Mouse (Mus musculus) heart, embryonic 14.5 days (tissue): ENCODE results near the gene Rai1. TPM values are rescaled to one million over a fixed set of nuclear protein-coding genes. Genes with fewer than 3 reads are reported as not detected.

Experiments
- ATAC-seq: fragments of 200-750 bp; cut with Nextera tagmentation; 2 replicates; pipeline ENCODE4 v1.8.0; 2017; ENCODE audit warnings: low read depth, moderate TSS enrichment; ENCODE audit not compliant: insufficient number of reproducible peaks, insufficient read depth, low FRiP score
- H3K27ac ChIP-seq, 2 experiments: fragments of 200-500 bp in 1 of 2; fragments of 300-500 bp in 1 of 2; sonication (generic) in 1 of 2; replicated peaks in 1 of 2; 2 replicates each; pipeline ENCODE4 v1.5.1; 2012 to 2014; ENCODE audit warnings: low read depth in 2 of 2, low read length in 2 of 2, control low read depth in 1 of 2, mild to moderate bottlenecking in 1 of 2, mixed read lengths in 1 of 2; ENCODE audit not compliant: control insufficient read depth in 1 of 2, insufficient read depth in 1 of 2
- H3K27me3 ChIP-seq: fragments of 300-500 bp; sonication (generic); 2 replicates; pipeline ENCODE4 v1.6.1; 2014; ENCODE audit warnings: mild to moderate bottlenecking, low read length, control low read depth; ENCODE audit not compliant: control insufficient read depth, insufficient read depth
- H3K36me3 ChIP-seq: fragments of 300-500 bp; sonication (generic); 2 replicates; pipeline ENCODE4 v1.6.1; 2014; ENCODE audit warnings: mild to moderate bottlenecking, control low read depth, low read length, mixed read lengths; ENCODE audit not compliant: control insufficient read depth, insufficient read depth
- H3K4me1 ChIP-seq, 2 experiments: fragments of 200-500 bp in 1 of 2; fragments of 300-500 bp in 1 of 2; sonication (generic) in 1 of 2; 2 replicates each; pipeline ENCODE4 v1.6.1; 2012 to 2014; ENCODE audit warnings: low read length in 2 of 2, control low read depth in 1 of 2, mixed read lengths in 1 of 2; ENCODE audit not compliant: control insufficient read depth in 2 of 2, insufficient read depth in 2 of 2
- H3K4me2 ChIP-seq: fragments of 300-500 bp; sonication (generic); 2 replicates; pipeline ENCODE4 v1.6.1; 2014; ENCODE audit warnings: mild to moderate bottlenecking, low read length
- H3K4me3 ChIP-seq, 2 experiments: fragments of 200-500 bp in 1 of 2; fragments of 300-500 bp in 1 of 2; sonication (generic) in 1 of 2; 2 replicates each; pipeline ENCODE4 v1.5.1; 2012 to 2014; ENCODE audit warnings: low read length in 2 of 2, mild to moderate bottlenecking in 2 of 2, control low read depth in 1 of 2, low read depth in 1 of 2, moderate library complexity in 1 of 2; ENCODE audit not compliant: control insufficient read depth in 1 of 2, insufficient read depth in 1 of 2
- H3K9ac ChIP-seq: fragments of 300-500 bp; sonication (generic); 2 replicates; pipeline ENCODE4 v1.6.1; 2014; ENCODE audit warnings: mild to moderate bottlenecking, low read length
- H3K9me3 ChIP-seq: fragments of 300-500 bp; sonication (generic); 2 replicates; pipeline ENCODE4 v1.6.1; 2016; ENCODE audit warnings: low read length, control low read depth; ENCODE audit not compliant: control insufficient read depth
- WGBS: fragments of 180-500 bp; shearing (Covaris S2); extraction: QIAGEN DNeasy Blood & Tissue Kit; methylation state at CpG from one replicate; pipeline ENCODE4 v1.1.7; 2014; 5-methylcytosine and 5-hydroxymethylcytosine counted together
- polyA plus RNA-seq: library from polyadenylated mRNA; unstranded; fragments of >200 nt; fragmentation: Nextera tagmentation; extraction: Ambion mirVana; gene quantifications from 2 replicates; pipeline ENCODE4 v1.2.1, GENCODE M21; 2014

Rai1 gene
- polyA plus RNA-seq, 1 experiment from 2014 or later = 19.0 TPM

GRCm38 (mm10) chr11:60164450-60164849 is 59.6 kb downstream of the Rai1 start:
- Histone ChIP-seq H3K36me3 (peaks cover 22% of the 10 kb centered on the region), H3K4me1 (peaks cover 43 to 83% of the 10 kb centered on the region in 2 experiments), H3K4me2 (no peak overlapping the region), H3K27me3 (no peaks in the 10 kb centered on the region), H3K9ac (no peak overlapping the region), H3K9me3 (no peaks in the 10 kb centered on the region), H3K27ac (0 out of 4 replicates have a peak overlapping the region, but pooled peaks of 1 of the 2 experiments have one; percentile 21), H3K4me3 (no peak overlapping the region)
- ATAC-seq = no peak
- 58% methylated on average over 6 of the region's 6 CpGs for whole genome bisulfite sequencing

- no peak overlapping the region for H3K27ac ChIP-seq
These were observed 60.3 kb downstream of the Rai1 start for GRCm38 (mm10) chr11:60165076-60165475.

GRCm38 (mm10) chr11:60168780-60169179 is 64.0 kb downstream of the Rai1 start:
- H3K4me3 ChIP-seq = no peak overlapping the region
- H3K4me1 ChIP-seq = peaks cover 51 to 87% of the 10 kb centered on the region in 2 experiments
- peak overlapping the region; percentile 55 to 69 for H3K27ac ChIP-seq
- no peaks in the 10 kb centered on the region for H3K27me3 ChIP-seq
- 20% methylated on average over 9 of the region's 9 CpGs for WGBS
- H3K9ac ChIP-seq = peak overlapping the region; percentile 49
- 0 out of 2 replicates have a peak, but pooled peaks cover 3% of the 10 kb centered on the region for H3K36me3 ChIP-seq
- no peak for ATAC-seq
- no peaks in the 10 kb centered on the region for H3K9me3 ChIP-seq
- H3K4me2 ChIP-seq = 0 out of 2 replicates have a peak overlapping the region, but pooled peaks have one; percentile 13

More at GRCm38 (mm10) chr11:60165076-60165475, 60.3 kb downstream of the Rai1 start:
- H3K4me1 ChIP-seq = peaks cover 42 to 88% of the 10 kb centered on the region in 2 experiments
- 62% methylated on average over 5 of the region's 5 CpGs for WGBS
- H3K4me2 ChIP-seq = no peak overlapping the region
- H3K27me3 ChIP-seq = no peaks in the 10 kb centered on the region
- H3K9ac ChIP-seq = no peak overlapping the region
- no peaks in the 10 kb centered on the region for H3K9me3 ChIP-seq
- peaks cover 17% of the 10 kb centered on the region for H3K36me3 ChIP-seq
- no peak overlapping the region for H3K4me3 ChIP-seq
- ATAC-seq = no peak

DNA sequence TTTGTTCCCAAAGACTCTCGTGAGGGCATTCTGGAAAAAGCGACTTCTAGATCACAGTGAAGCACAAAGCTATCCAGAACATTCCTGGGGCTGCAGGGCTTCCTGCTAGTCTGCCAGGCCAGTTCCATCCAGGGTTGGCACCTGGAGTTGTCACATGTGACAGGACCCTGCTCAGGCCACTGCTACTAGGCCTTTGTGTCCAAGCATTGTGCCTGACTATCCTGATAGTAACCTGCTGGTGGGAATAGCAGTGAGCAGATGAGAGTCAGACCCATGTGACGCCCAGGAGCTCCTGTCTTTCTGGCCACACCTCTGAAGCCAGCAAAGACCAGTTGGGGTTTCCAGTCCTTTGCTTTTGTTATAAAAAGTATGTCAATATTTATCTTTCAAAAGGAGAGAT is 67.3 kb downstream of the Rai1 start:
- peaks cover 3% of the 10 kb centered on the region; the same call in 1 of the 2 replicates for H3K36me3 ChIP-seq
- H3K27me3 ChIP-seq = no peaks in the 10 kb centered on the region
- peaks cover 52 to 86% of the 10 kb centered on the region in 2 experiments for H3K4me1 ChIP-seq
- H3K9me3 ChIP-seq = no peaks in the 10 kb centered on the region
- ATAC-seq = no peak
- no peak overlapping the region for H3K4me2 ChIP-seq
- H3K27ac ChIP-seq = peak overlapping the region; percentile 28 to 59
- 61% methylated on average over 3 of the region's 3 CpGs for WGBS
- peak overlapping the region; percentile 7; the same call in 1 of the 2 replicates for H3K9ac ChIP-seq
- no peak overlapping the region for H3K4me3 ChIP-seq

GRCm38 (mm10) chr11:60173606-60174184 is 68.9 kb downstream of the Rai1 start:
- peaks cover 56 to 86% of the 10 kb centered on the region in 2 experiments for H3K4me1 ChIP-seq
- H3K9me3 ChIP-seq = no peaks in the 10 kb centered on the region
- 57% methylated on average over 10 of the region's 10 CpGs for WGBS
- H3K36me3 ChIP-seq = peaks cover 3% of the 10 kb centered on the region; the same call in 1 of the 2 replicates
- peak overlapping the region; percentile 28 to 59 for H3K27ac ChIP-seq
- no peak for ATAC-seq
- no peak overlapping the region for H3K4me2 ChIP-seq
- H3K27me3 ChIP-seq = no peaks in the 10 kb centered on the region
- H3K4me3 ChIP-seq = no peak overlapping the region
- no peak overlapping the region for H3K9ac ChIP-seq

DNA sequence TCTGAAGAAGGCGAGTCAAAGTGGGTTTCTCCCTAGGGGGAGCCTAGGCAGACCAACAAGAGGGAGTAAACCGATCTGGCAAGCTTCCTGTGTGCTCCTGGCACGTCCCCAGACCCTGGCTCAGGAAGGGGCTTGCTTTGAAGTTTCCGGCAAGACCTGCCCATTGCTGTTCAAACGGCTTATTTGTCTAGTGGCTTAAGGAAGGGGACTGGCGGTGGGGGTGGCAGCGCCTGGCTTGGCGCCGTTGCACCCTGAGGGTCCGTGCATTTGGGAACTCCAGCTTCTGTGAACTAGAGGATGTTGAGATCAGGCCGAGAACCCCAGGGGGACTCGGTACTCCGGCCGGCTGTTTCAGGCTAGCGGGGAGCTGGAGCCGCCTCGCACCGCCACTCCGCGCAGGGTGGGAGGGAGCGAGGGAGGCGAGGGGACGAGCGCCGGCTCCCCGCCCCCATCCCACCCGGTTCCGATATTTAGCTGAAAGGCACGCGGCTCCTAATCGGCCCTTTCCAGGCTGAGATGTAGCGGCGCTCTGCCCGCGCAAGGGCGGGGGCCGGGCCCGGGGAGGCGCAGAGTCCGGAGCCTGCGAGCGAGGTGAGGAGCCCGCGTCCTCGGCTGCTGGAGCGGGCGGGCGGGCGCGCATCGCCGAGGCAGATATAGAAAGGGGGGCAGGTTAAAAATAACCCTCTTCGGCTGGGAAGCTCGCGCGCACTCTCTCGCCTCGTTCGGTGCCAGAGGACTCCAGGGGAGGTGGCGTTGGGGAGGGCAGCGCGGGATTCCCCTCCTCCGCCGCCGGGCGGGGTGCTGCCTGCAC is 70.8 kb downstream of the Rai1 start:
- peak overlapping the region; percentile 96 to 99 for H3K27ac ChIP-seq
- WGBS = under 1% methylated on average over 59 of the region's 66 CpGs
- H3K36me3 ChIP-seq = peaks cover 4% of the 10 kb centered on the region
- peak; percentile 82 for ATAC-seq
- H3K4me1 ChIP-seq = peaks cover 50 to 87% of the 10 kb centered on the region in 2 experiments
- peak overlapping the region; percentile 94 for H3K9ac ChIP-seq
- peak overlapping the region; percentile 98 for H3K4me2 ChIP-seq
- peak overlapping the region; percentile 64 to 65 for H3K4me3 ChIP-seq
- H3K27me3 ChIP-seq = no peaks in the 10 kb centered on the region
- no peaks in the 10 kb centered on the region for H3K9me3 ChIP-seq

DNA sequence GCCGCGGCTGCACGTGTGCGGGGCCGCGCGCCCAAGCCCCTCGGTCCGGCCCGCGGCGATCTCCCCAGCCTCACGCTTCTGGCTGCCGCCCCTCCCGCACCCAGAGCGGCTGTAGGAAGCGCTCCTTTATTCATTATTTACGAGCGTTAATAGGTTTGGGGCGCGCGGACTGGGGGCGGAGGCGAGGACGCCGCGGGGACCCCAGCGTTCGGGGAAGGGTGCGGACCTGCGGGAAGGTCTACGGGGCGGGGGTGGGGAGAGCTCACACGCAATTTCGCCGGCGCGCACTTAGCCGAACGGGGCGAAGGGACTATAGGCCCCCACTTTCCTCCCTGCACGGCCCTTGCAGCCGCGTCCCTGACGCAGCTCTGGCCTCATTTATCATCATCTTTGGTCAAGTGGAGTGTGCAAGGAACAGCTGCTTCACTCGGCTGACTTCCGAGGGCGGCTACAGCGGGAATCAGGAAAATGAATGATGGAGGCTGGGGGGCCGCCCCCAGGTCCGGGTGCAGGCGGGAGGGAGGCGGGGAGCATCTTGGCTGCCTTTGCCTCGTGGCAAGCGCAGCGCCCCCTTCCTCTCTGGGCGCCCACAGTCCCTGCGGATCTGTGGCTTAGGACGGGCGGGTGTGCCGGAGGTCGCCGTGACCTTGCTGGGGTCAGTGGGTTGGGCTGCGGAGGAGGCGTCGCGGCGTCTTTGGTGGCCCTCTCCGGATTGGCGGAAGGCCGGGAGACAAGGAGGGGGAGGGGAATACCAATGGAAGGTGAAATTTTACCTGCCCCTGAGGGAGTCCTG is 71.6 kb downstream of the Rai1 start:
- H3K27me3 ChIP-seq = no peaks in the 10 kb centered on the region
- H3K4me2 ChIP-seq = peak overlapping the region; percentile 98
- H3K4me3 ChIP-seq = peak overlapping the region; percentile 64 to 65
- peak overlapping the region; percentile 96 to 99 for H3K27ac ChIP-seq
- peaks cover 4% of the 10 kb centered on the region for H3K36me3 ChIP-seq
- peak; percentile 54 for ATAC-seq
- H3K4me1 ChIP-seq = peaks cover 53 to 85% of the 10 kb centered on the region in 2 experiments
- H3K9ac ChIP-seq = peak overlapping the region; percentile 94
- WGBS = under 1% methylated on average over 66 of the region's 71 CpGs
- H3K9me3 ChIP-seq = no peaks in the 10 kb centered on the region
